Mouse (Mus musculus): ENCODE data around the gene Trmt1. TPM values are rescaled to one million over a fixed set of nuclear protein-coding genes. Genes with fewer than 3 reads are reported as not detected.

Trmt1 gene
- polyA plus RNA-seq, 1 experiment from 2014 or later, result 43.4 TPM

DNA sequence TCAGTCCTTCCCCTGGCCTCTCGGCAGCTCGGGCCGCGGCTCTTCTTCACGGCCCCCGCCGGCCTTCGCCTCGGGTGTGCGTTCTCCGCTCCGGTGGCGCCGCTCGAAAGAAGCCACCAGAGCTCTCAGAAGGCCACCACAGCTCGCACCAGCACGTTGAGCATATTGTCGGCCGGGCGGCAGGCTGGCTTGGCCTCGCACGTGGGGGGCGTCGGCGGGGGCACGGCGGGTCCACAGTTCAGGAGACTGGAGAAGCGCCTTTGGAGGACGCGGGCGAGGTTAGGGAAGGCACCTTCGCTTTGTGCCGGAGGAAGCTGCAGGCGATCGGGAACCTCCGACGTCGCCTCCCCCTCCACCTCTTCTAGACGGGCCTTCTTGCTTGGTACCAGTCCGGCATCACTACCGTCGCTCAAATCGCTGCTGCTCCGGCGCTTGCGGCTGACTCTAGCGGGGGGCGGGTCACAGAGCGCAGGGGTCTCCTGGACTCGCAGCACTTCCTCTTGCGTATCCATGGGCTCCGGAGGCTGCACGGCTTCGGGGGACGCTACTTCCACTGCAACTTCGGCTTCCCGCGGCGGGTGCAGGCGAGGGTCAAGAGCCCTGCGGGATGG lies 24.0 kb upstream of the Trmt1 start:
- Histone ChIP-seq H3K9ac (replicated peaks; ENCODE audit: low read depth) (peak overlapping the region; percentile 99), H3K4me3 (ENCODE audit: low read depth, low read length) (peak overlapping the region; percentile 97), H3K27ac (ENCODE audit: low read length) (peak overlapping the region; percentile 99), H3K36me3 (ENCODE audit: insufficient read depth, low read length) (no peaks in the 10 kb centered on the region), H3K9me3 (ENCODE audit: low read length) (no peaks in the 10 kb centered on the region), H3K4me1 (ENCODE audit: insufficient read depth, low read depth, low read length) (peaks cover 24% of the 10 kb centered on the region), H3K27me3 (replicated peaks; ENCODE audit: insufficient read depth, low read length) (no peaks in the 10 kb centered on the region), H3K4me2 (replicated peaks; ENCODE audit: low read depth, low read length) (peak overlapping the region; percentile 79)
- peak; percentile 3; the same call in 1 of the 2 replicates for ATAC-seq
- DNase-seq (ENCODE audit: low spot score), result peak; percentile 60
- WGBS, result under 1% methylated on average over 57 of the region's 61 CpGs
- TF ChIP-seq EP300 (IDR thresholded peaks at IDR 0.05), result no peak
- TF ChIP-seq CTCF (IDR thresholded peaks at IDR 0.05), result no peak

DNA sequence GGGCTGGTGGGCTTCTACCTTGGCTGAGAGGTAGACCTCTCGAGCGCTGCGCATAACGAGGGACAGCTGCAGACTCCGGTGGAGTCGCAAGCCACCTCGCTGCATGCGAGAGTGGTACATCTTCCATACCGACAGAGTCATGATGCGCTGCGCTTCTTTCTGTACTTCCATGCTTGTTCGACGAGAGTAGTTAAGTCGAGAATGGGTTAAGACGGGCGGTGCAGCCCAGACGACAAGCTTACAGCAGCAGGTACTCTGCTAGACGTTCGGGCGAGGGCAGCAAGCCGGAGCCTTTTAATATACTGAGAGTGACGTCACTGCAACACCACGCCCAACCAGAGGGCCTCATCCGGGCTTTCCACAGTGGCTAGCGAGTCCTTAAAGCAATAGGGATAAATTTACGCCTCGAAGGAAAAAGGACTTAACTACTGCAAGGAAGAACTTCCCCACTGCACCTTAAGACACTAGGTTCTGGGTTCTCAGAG lies 23.5 kb upstream of the Trmt1 start, which contains the start of gene Ier2:
Ier2 (minus strand) TSS at position 272 of the 485 bp plus-strand sequence.
- Histone ChIP-seq H3K4me1 (ENCODE audit: insufficient read depth, low read depth, low read length) (peaks cover 19% of the 10 kb centered on the region), H3K9me3 (ENCODE audit: low read length) (no peaks in the 10 kb centered on the region), H3K27ac (ENCODE audit: low read length) (peak within 1 kb of the TSS; percentile 99), H3K36me3 (ENCODE audit: insufficient read depth, low read length) (no peaks in the 10 kb centered on the region), H3K4me3 (ENCODE audit: low read depth, low read length) (peak within 1 kb of the TSS; percentile 97), H3K4me2 (replicated peaks; ENCODE audit: low read depth, low read length) (peak within 1 kb of the TSS; percentile 79), H3K27me3 (replicated peaks; ENCODE audit: insufficient read depth, low read length) (no peaks in the 10 kb centered on the region), H3K9ac (replicated peaks; ENCODE audit: low read depth) (peak within 1 kb of the TSS; percentile 99)
- WGBS, result 0% methylated on average over 27 of the region's 27 CpGs
- DNase-seq (ENCODE audit: low spot score) (peak; percentile 99), ATAC-seq (peak; percentile 66)
- TF ChIP-seq EP300 (IDR thresholded peaks at IDR 0.05) (peak; percentile 76; the same call in 1 of the 2 replicates), CTCF (IDR thresholded peaks at IDR 0.05) (peak; percentile 28)

DNA sequence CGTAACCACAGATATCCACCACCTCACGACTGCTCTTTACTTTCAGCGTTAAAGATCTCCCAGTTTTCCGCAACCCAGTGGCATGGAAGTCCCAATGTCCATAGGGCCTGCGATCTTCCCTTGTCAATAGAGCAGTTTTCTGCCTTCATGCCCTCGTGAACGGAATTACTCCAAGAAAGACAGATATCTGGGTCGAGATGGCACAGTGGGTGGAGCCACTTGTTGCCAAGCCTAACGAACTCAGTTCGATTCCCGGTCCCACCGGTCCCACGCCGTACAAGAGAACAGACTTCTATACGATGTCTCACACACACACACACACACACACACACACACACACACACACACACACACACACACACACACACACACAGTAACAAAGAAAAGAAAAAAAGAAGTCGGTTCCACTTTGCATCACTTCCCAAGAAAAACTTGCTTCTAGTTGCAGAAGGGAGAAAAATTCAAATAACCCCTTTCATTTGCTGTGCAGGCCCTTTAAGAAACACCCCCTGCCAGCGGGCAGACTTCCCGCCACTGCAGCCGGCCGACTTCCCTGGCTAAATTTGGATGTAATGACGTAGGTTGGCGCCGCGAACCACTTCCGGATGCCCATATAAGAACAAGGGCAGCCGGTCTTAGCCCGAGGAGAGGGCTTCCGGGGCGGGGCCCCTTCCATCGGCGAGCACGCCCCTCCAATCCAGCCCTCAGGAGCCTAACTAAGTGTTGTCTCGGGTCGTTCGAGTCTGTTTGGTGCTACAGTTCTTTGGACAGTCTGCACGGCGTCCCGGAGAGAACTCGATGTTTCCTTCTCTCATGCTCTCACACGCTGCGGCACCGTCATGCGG lies 22.4 kb upstream of the Trmt1 start:
- WGBS, result 1% methylated on average over 43 of the region's 43 CpGs
- peaks cover 15% of the 10 kb centered on the region for H3K4me1 ChIP-seq (ENCODE audit: insufficient read depth, low read depth, low read length)
- H3K9me3 ChIP-seq (ENCODE audit: low read length), result no peaks in the 10 kb centered on the region
- H3K27me3 ChIP-seq (replicated peaks; ENCODE audit: insufficient read depth, low read length), result no peaks in the 10 kb centered on the region
- DNase-seq (ENCODE audit: low spot score), result peak; percentile 99
- ATAC-seq, result peak; percentile 75
- H3K27ac ChIP-seq (ENCODE audit: low read length), result peak overlapping the region; percentile 99
- H3K4me3 ChIP-seq (ENCODE audit: low read depth, low read length), result peak overlapping the region; percentile 97
- H3K36me3 ChIP-seq (ENCODE audit: insufficient read depth, low read length), result no peaks in the 10 kb centered on the region
- peak overlapping the region; percentile 79 for H3K4me2 ChIP-seq (replicated peaks; ENCODE audit: low read depth, low read length)
- H3K9ac ChIP-seq (replicated peaks; ENCODE audit: low read depth), result peak overlapping the region; percentile 48
- TF ChIP-seq EP300 (IDR thresholded peaks at IDR 0.05) (peak; percentile 91), CTCF (IDR thresholded peaks at IDR 0.05) (no peak)

DNA sequence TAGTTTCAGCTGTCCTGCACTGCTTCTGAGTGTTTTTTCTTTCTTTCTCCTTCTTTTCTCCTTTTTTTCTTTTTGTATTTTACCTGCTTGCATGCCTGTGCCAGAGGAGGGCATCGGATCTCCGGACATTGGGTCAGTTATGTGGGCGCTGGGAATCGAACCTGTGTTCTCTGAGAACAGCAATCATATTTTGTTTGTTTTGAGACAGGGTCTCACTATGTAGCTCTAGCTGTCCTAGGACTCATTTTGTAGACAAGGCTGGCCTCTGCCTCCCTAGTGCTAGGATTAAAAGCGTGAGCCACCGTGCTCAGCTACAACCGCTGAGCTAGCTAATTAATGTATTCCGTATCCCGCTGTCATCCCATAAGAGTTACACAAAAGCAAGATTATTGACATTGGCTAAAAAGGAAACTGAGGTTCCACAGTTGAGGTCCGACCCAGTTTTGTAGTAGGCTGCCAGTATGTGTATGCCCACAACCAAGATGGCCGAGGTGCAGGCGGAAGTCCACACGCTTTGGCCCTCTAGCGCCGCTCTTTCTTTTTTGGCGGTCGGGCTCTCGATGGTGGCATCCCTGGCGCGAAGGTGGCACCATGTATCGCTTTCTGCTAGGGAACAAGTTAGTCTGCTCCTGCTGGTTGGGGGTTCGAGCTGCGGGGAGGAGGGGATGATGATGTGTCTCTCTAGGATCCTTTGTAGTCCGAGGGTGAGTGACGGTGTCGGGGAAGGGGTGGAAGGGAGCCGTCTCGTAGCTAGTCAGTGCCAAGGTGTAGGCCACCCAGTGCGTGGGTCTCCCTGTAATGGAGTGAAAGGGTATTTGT lies 21.3 kb upstream of the Trmt1 start:
- Histone ChIP-seq H3K4me3 (ENCODE audit: low read depth, low read length) (peak overlapping the region; percentile 97), H3K9me3 (ENCODE audit: low read length) (no peaks in the 10 kb centered on the region), H3K36me3 (ENCODE audit: insufficient read depth, low read length) (no peaks in the 10 kb centered on the region), H3K9ac (replicated peaks; ENCODE audit: low read depth) (peak overlapping the region; percentile 48), H3K4me1 (ENCODE audit: insufficient read depth, low read depth, low read length) (peaks cover 11% of the 10 kb centered on the region), H3K27me3 (replicated peaks; ENCODE audit: insufficient read depth, low read length) (no peaks in the 10 kb centered on the region), H3K4me2 (replicated peaks; ENCODE audit: low read depth, low read length) (peak overlapping the region; percentile 79), H3K27ac (ENCODE audit: low read length) (peak overlapping the region; percentile 99)
- under 1% methylated on average over 29 of the region's 29 CpGs for WGBS
- peak; percentile 93 for DNase-seq (ENCODE audit: low spot score)
- peak; percentile 13 for ATAC-seq
- peak; percentile 77 for TF ChIP-seq CTCF (IDR thresholded peaks at IDR 0.05)
- TF ChIP-seq EP300 (IDR thresholded peaks at IDR 0.05), result no peak

DNA sequence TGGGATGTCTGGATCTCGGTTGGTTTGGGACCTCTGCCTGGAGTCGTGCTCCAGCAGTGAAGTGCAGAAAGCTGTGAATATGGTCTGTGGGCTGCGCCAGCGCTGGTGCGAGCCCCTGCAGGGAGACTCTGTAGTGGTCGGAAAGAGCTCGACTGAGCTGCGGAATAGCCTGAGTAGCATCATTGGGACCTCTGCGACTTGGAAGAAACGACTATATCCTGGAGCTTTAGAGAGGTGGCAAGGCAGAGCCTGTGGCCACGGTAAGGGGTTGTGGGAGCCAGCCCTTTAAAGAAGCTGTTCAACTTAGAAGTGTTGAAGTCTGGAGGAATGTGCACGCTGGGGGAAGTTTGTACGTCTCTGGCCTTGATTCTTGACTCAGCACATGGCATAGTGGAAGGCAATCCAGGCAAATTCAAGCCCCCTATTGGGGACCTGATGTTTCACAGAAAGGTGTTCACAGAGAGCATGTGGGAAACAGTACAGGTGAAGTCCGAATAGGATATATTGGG lies 20.7 kb upstream of the Trmt1 start:
- peak overlapping the region; percentile 79 for H3K4me2 ChIP-seq (replicated peaks; ENCODE audit: low read depth, low read length)
- 2% methylated on average over 14 of the region's 14 CpGs for WGBS
- no peak; the same call in 1 of the 2 replicates for TF ChIP-seq CTCF (IDR thresholded peaks at IDR 0.05)
- no peak for TF ChIP-seq EP300 (IDR thresholded peaks at IDR 0.05)
- H3K27me3 ChIP-seq (replicated peaks; ENCODE audit: insufficient read depth, low read length), result no peaks in the 10 kb centered on the region
- peak overlapping the region; percentile 97 for H3K4me3 ChIP-seq (ENCODE audit: low read depth, low read length)
- peaks cover 5% of the 10 kb centered on the region; the same call in 1 of the 2 replicates for H3K4me1 ChIP-seq (ENCODE audit: insufficient read depth, low read depth, low read length)
- H3K36me3 ChIP-seq (ENCODE audit: insufficient read depth, low read length), result no peaks in the 10 kb centered on the region
- ATAC-seq, result no peak
- DNase-seq (ENCODE audit: low spot score), result peak; percentile 47
- H3K9me3 ChIP-seq (ENCODE audit: low read length), result no peaks in the 10 kb centered on the region
- H3K9ac ChIP-seq (replicated peaks; ENCODE audit: low read depth), result peak overlapping the region; percentile 48
- peak overlapping the region; percentile 99 for H3K27ac ChIP-seq (ENCODE audit: low read length)

All from lung, postnatal 0 days (tissue).